Mouse (Mus musculus) large intestine, adult 2 months (tissue): ENCODE data around the gene Bdh2. TPM values are rescaled to one million over a fixed set of nuclear protein-coding genes. Genes with fewer than 3 reads are reported as not detected.

Source experiments
- DNase-seq: peaks from one replicate; pipeline ENCODE4 v3.0.0-alpha.2; 2012; ENCODE audit warnings: low read depth, low spot score
- WGBS: fragments of 180-500 bp; shearing (Covaris S2); methylation state at CpG from one replicate; pipeline ENCODE4 v1.1.7; 2018; 5-methylcytosine and 5-hydroxymethylcytosine counted together
- polyA plus RNA-seq: library from polyadenylated mRNA; depleted of rRNA; stranded (reverse); fragments of >200 nt; gene quantifications from 2 replicates; pipeline ENCODE4 v1.2.3, GENCODE M21; 2012; rRNA removed

Gene Bdh2
- 0.90 and 0.92 TPM in 2 replicates for polyA plus RNA-seq

GRCm38 (mm10) chr3:135280669-135281415 lies at the start of gene Bdh2:
Bdh2 (plus strand) TSS chr3:135281221.
- WGBS, result 23% methylated on average over 14 of the region's 14 CpGs

GRCm38 (mm10) chr3:135232058-135232457 lies 49.0 kb upstream of the Bdh2 start:
- DNase-seq, result no peak
- WGBS, result 77% methylated on average over 3 of the region's 3 CpGs

More at GRCm38 (mm10) chr3:135280669-135281415, at the start of gene Bdh2:
- peak; percentile 43 for DNase-seq

- DNase-seq, result no peak
Measured at GRCm38 (mm10) chr3:135232462-135232861, 48.6 kb upstream of the Bdh2 start.

GRCm38 (mm10) chr3:135245733-135246132 lies 35.3 kb upstream of the Bdh2 start:
- DNase-seq, result no peak

More at GRCm38 (mm10) chr3:135232462-135232861, 48.6 kb upstream of the Bdh2 start:
- 84% methylated on average over 3 of the region's 3 CpGs for WGBS

- WGBS, result 91% methylated on average over 6 of the region's 6 CpGs
- DNase-seq, result no peak
Measured at GRCm38 (mm10) chr3:135246828-135247227, 34.2 kb upstream of the Bdh2 start.

GRCm38 (mm10) chr3:135249104-135249503 lies 31.9 kb upstream of the Bdh2 start:
- WGBS, result 78% methylated on average over 6 of the region's 6 CpGs
- no peak for DNase-seq

- WGBS, result 97% methylated on average over 6 of the region's 6 CpGs
- no peak for DNase-seq
Measured at GRCm38 (mm10) chr3:135251825-135252224, 29.2 kb upstream of the Bdh2 start.

GRCm38 (mm10) chr3:135254784-135255183 lies 26.2 kb upstream of the Bdh2 start:
- DNase-seq, result no peak

GRCm38 (mm10) chr3:135258919-135259318 lies 22.1 kb upstream of the Bdh2 start:
- DNase-seq, result no peak
- 94% methylated on average over 10 of the region's 10 CpGs for WGBS

- no peak for DNase-seq
- 85% methylated on average over 7 of the region's 7 CpGs for WGBS
Measured at GRCm38 (mm10) chr3:135260233-135260632, 20.8 kb upstream of the Bdh2 start.

GRCm38 (mm10) chr3:135268616-135269015 lies 12.4 kb upstream of the Bdh2 start:
- no peak for DNase-seq
- 92% methylated on average over 5 of the region's 5 CpGs for WGBS

- WGBS, result 76% methylated on average over 10 of the region's 10 CpGs
- no peak for DNase-seq
Measured at GRCm38 (mm10) chr3:135269391-135269990, 11.5 kb upstream of the Bdh2 start.

- no peak for DNase-seq
- WGBS, result 66% methylated on average over 12 of the region's 12 CpGs
Measured at GRCm38 (mm10) chr3:135272627-135273026, 8.4 kb upstream of the Bdh2 start.

- DNase-seq, result no peak
- WGBS, result 86% methylated on average over 13 of the region's 13 CpGs
Measured at GRCm38 (mm10) chr3:135273047-135273446, 8.0 kb upstream of the Bdh2 start.

GRCm38 (mm10) chr3:135280160-135280559 lies 861 bp upstream of the Bdh2 start:
- WGBS, result 67% methylated on average over 4 of the region's 4 CpGs

GRCm38 (mm10) chr3:135281701-135282100 lies 680 bp downstream of the Bdh2 start:
- WGBS, result 70% methylated on average over 8 of the region's 8 CpGs
- DNase-seq, result no peak

More at GRCm38 (mm10) chr3:135280160-135280559, 861 bp upstream of the Bdh2 start:
- DNase-seq, result no peak

- WGBS, result 82% methylated on average over 11 of the region's 11 CpGs
- no peak for DNase-seq
Measured at GRCm38 (mm10) chr3:135285256-135285655, 4.2 kb downstream of the Bdh2 start.

- 48% methylated on average over 3 of the region's 3 CpGs for WGBS
- DNase-seq, result no peak
Measured at GRCm38 (mm10) chr3:135285807-135286206, 4.8 kb downstream of the Bdh2 start.

- no peak for DNase-seq
- 62% methylated on average over 8 of the region's 8 CpGs for WGBS
Measured at GRCm38 (mm10) chr3:135288138-135288750, 7.2 kb downstream of the Bdh2 start.

- DNase-seq, result no peak
- 73% methylated on average over 1 of the region's 1 CpGs for WGBS
Measured at GRCm38 (mm10) chr3:135289148-135289547, 8.1 kb downstream of the Bdh2 start.
